Mouse (Mus musculus) monocyte, adult 5-6 weeks (primary cell): ENCODE measurements around the gene Lancl1. TPM values are rescaled to one million over a fixed set of nuclear protein-coding genes. Genes with fewer than 3 reads are reported as not detected.

Experiments used
- ATAC-seq: fragments of 153-309, 156-312 bp; replicated peaks from 2 replicates; pipeline ENCODE4 v1.8.0; 2017; ENCODE audit warnings: mild to moderate bottlenecking; ENCODE audit not compliant: low TSS enrichment, insufficient number of reproducible peaks, severe bottlenecking, poor library complexity, low FRiP score
- total RNA-seq: library from RNA; stranded (forward); fragments of 200-1000, 200-491, 200-594 nt; gene quantifications from 3 replicates; pipeline ENCODE4 v1.2.3, GENCODE M21; 2017

Gene Lancl1
- total RNA-seq, result 15.7 to 19.4 TPM (median 16.9 TPM) in 3 replicates

DNA sequence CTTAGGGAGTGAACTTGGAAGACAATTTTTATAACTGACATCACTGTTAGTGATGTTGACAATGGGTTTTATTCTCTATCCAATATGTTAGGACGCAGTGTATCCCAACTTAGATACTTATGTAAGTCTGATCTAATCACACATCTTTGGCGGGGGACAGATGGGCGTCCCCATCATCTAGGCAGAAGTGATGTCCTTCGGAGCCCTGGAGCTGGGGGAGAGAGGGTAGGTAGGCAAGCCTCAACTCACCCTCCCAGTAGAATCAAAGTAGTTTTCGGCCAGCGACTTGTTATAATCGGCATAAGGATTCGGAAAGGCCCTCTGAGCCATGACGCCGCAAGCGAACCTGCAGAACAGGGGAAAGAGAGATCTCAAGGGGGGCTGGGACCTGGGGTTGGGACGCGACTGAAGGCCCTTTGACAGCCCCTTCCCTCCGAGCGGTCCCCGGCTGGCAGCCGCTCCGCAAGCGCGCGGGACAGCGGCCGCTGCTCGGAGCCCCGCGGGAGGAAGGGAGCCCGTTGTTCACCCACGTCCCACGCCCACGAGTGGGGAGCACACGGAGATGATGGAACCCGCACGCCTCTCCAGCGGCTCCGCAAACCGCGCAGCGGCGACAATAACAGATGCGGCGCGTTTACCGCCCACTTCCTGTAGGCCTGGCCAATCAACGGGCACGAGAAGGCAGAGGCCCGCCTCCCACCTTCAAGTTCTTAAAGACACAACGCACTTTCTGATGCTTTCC, at the start of gene Lancl1:
Lancl1 (minus strand) TSS at position 627 of the 742 bp plus-strand sequence.
- peak; percentile 95 for ATAC-seq

- no peak for ATAC-seq
Measured at GRCm38 (mm10) chr1:67079146-67079545, 40.5 kb upstream of the Lancl1 start.

DNA sequence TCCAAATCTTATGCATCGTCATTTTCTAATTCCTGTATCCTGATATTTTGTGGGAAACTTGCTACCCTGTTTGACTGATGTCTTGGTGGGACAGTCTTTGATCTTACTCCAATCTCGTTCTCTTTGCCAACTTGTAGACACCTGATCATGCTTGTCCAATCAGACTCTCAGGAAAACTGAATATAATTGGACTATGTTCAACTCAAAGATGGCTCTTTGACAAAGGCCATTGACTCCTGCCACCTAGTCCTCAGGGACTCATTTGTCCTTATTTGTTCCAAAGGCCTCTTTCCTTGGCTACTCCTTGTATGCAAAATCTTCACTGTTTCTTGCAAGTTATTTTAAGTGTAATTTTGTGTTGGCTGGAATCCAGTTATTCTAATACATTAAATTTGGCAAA, 40.0 kb upstream of the Lancl1 start:
- no peak for ATAC-seq

GRCm38 (mm10) chr1:67077739-67078138, 39.1 kb upstream of the Lancl1 start:
- ATAC-seq, result no peak

- no peak for ATAC-seq
Measured at GRCm38 (mm10) chr1:67067561-67067960, 28.9 kb upstream of the Lancl1 start.

DNA sequence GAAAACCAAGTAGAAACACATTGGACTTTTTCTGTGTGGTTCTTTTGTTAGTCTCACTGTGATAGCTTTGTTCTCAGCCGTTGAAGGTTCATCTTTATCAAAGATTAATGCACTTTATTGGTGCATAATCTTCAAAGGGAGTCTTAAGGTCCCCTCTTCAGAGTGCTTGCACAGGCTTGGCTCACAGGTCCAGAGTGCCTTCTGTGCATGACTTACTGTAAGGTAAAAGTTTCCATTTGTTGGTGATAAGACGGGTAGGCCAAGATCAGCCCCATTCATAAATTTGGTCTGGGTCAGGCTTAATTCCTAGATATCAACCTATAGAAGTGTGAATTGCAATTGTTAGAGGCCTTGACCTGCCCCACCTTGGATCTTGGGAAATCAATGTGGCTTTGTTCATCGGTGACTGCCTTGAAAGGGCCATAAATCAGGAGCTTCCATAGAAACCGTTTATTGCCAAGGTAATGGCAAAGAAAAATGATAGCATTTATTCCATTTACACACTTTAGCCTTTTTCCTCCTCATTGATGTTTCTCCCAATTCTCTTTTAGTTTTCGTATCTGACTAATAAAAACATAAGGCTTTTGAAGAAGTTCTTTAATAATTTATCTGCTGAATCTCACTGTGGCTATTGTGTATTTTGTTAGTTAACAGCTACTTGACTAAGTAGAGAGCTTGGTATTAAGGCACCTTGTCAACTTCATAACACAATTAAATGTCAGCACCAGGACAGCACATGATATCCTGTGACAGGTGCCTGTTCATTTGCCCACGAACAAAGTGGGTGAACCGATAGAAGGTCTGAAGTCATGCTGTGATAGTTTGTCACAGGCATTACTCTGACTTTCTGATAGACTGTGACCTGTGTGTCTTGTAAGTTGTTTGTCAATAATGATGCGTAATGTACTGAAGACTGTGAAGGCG, 26.9 kb upstream of the Lancl1 start:
- ATAC-seq, result no peak

GRCm38 (mm10) chr1:67061456-67062085, 22.9 kb upstream of the Lancl1 start:
- ATAC-seq, result peak; percentile 78

DNA sequence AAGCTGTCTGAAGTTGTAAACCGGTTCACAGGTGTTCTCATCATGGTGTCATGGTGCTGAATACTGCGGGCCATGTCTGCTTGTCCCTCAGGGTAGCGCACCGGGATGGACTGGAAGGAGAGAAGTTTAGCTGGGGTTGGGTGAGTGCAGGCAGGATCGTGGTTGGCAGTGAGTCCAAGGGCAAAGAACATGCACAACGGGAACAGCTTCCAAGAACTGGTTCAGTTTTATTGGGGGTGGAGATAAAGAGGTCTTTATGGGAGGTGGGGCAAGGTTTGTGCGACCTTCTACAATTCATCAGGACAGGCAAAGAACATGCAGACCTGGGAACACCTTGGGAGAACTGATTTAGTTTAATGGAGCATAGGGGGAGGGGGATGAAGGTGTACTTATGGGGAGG, 17.1 kb upstream of the Lancl1 start:
- ATAC-seq, result no peak

DNA sequence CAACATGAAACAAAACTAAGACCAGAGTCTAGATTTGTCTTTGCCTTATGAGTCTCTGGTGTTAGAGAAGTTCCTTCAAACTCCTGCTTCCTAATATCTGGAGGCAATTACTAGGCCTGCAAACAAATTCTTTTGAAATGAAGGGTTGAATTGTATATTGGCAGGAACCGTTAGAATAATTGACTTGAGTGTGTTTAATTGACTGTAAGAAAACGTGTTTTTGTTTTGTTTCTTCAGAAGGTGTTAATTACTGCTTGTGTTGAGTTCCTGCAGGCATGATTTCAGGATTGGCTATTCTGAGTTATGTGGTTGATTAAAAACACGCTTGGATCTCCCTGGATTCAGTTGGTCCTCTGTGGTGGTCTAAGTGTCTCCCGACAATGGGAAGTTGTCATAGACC, 14.0 kb upstream of the Lancl1 start:
- no peak for ATAC-seq

DNA sequence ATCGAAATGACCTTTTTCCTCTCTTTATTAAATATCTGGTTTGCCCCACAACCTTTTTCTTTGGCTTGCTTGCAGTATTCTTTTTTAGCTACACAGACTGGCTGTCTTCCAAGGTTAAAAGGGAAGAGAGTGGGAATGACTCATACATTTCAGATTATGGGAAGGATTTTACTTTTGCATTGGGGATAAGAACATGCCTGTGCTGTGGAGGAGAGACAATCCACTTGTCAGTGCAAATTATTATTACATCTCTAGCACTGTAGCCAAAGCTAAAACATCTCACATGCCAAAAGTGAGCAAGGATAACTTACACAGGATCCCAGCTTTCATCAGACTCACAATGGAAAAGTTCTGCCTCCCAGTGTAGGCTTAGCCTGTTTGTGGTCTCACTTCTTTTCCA, 10.9 kb upstream of the Lancl1 start:
- ATAC-seq, result no peak

DNA sequence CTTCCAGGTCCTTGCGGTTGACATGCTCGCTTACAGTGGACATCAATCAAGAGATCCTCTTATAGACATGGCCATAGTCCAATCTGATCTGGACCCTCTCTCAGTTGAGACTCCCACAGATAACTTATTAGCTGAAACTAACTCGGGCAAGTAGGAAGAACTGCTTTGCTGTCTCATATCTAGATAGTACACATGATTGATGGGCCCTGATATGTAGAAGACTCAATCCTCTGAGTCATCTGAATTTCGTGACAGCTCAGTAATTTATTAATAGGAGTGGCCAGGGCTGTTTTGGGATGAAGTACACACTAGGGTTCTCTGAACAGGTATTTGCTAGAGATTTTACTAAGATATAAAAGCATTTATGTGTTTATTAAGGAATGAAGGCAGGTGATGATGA, 10.0 kb upstream of the Lancl1 start:
- no peak for ATAC-seq

GRCm38 (mm10) chr1:67045100-67045499, 6.4 kb upstream of the Lancl1 start:
- ATAC-seq, result no peak

- ATAC-seq, result no peak
Measured at GRCm38 (mm10) chr1:67042583-67042982, 3.9 kb upstream of the Lancl1 start.

DNA sequence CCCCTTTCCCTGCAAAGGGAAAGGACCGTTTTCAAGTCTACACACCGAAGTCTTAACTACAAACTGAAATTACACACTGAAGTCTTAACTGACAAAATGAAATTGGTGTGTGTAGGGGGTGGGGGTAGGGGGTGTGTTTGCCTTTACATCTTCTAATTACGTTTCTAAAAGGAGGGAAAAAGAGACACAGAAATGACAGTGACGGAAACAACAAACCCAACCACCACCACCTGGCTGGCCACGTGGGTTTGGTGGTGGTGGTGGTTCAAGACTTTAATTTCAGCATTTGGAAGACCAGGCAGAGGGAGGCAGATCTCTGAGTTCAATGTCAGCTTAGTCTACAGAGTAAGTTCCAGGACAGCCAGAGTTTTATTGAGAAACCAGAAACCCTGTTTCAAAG, 411 bp upstream of the Lancl1 start:
- ATAC-seq, result no peak

- ATAC-seq, result no peak
Measured at GRCm38 (mm10) chr1:67037198-67037597, 1.5 kb downstream of the Lancl1 start.

DNA sequence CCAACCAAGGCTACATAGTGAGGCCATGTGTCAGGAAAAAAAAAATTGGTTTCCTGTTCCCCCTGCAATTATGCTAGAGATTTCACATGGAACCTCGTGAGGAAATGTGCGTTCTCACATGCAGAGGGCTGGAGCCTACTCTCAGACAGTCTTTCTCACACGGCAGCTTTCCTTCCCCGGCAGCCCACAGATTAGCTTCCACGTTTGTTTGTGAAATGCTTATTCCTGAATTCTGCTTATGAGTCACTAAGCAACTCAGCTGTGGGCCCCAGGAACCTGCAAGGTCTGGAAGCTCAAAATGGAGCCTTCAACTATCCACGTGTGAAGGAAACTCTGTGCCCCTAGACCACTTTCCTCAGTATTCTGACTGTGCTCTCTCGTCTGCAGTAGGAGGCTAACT, 5.4 kb downstream of the Lancl1 start:
- ATAC-seq, result no peak

DNA sequence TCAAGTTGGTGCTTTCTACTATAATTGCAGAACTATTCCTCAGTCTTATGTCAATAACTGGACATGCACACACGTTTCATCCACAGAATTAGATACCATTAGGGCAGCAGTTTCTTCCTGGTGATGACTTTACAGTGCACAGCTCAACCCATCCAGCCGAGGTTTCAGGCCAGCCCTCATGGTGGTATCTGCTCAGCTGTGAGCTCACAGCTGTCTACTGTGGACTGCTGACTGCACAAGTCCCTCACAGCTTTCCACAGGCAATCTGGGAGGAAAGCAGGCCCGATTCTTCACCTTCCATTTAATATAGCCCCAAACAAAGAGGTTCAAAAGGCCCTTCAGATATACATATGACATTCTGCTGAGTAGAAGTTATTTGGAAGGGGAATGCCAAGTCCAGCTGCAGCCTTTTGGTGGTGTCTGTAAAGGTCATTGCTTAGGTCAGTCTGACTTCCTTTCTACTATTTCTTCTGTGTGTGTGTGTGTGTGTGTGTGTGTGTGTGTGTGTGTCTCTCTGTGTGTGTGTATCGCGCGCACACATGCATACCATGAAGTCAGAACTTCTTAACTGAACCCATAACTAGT, 11.7 kb downstream of the Lancl1 start:
- ATAC-seq, result no peak

DNA sequence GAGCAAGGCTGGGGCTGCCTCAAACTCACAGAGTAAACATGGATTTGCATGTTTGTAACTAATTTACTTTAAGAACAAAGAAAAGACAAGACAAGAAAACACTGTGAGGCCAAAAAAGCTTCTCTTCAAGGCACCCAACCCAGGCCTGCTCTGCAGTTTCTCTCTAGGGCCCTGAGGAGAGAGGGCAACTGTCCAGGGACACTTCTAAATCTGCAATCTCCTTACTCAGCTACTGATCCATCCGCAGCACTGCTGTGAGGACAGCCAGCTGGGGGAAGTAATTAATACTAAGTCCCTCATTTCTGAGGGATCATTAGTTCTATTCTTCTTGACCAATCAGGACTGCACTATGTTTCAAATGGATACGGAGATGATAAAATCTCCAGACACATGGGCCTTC, 12.5 kb downstream of the Lancl1 start:
- ATAC-seq, result no peak

DNA sequence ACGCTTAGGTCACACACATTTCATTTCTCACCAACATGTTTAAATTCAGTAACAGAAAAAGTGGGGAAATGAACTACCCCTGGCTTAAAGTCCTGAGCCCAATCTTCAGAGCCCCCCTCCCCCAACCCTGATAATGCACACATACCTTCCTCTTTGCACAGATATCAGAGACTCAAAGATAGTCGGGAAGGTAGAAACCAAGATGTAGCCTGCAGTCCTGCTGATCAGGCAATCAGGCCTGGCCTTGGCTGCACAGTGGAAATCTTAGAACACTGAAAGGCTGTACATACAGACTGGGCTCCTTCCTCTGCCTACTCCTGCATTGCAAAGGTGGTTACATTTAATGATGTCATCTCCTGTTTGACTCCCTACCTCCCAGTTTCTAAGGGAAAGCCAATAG, 15.9 kb downstream of the Lancl1 start:
- ATAC-seq, result no peak
